Mouse (Mus musculus) E14TG2a.4 (cell line): ENCODE measurements at regions not wholly inside any gene's neighbourhood (a gene's known extent, or its start where the extent isn't known, plus 50 kb on each side); places are given as distances from the start of the nearest gene placed in this dataset.

Experiments used
- H3K27me3 ChIP-seq: 2 replicates; pipeline ENCODE4 v1.6.1; 2014; ENCODE audit warnings: low read length, control low read depth; ENCODE audit not compliant: insufficient read depth
- H3K36me3 ChIP-seq: 2 replicates; pipeline ENCODE4 v1.6.1; 2014; ENCODE audit warnings: low read length, control low read depth; ENCODE audit not compliant: insufficient read depth
- H3K4me1 ChIP-seq: replicated peaks from 2 replicates; pipeline ENCODE4 v1.6.1; 2014; ENCODE audit warnings: low read depth, low read length, control low read depth
- H3K4me3 ChIP-seq: replicated peaks from 2 replicates; pipeline ENCODE4 v1.5.1; 2014; ENCODE audit warnings: mild to moderate bottlenecking, low read length
- H3K9me3 ChIP-seq: 2 replicates; pipeline ENCODE4 v1.6.1; 2014; ENCODE audit warnings: low read length, control low read depth
- CTCF ChIP-seq: conservative IDR thresholded peaks from 2 replicates; pipeline ENCODE4 v1.5.1; 2014; ENCODE audit warnings: low read length
- NANOG ChIP-seq: IDR thresholded peaks from 2 replicates; pipeline ENCODE4 v1.6.1; 2014; ENCODE audit warnings: borderline replicate concordance, low read length, mixed read lengths
- POU5F1 ChIP-seq: IDR thresholded peaks from 2 replicates; pipeline ENCODE4 v1.6.1; 2014; ENCODE audit warnings: low read length, borderline replicate concordance

DNA sequence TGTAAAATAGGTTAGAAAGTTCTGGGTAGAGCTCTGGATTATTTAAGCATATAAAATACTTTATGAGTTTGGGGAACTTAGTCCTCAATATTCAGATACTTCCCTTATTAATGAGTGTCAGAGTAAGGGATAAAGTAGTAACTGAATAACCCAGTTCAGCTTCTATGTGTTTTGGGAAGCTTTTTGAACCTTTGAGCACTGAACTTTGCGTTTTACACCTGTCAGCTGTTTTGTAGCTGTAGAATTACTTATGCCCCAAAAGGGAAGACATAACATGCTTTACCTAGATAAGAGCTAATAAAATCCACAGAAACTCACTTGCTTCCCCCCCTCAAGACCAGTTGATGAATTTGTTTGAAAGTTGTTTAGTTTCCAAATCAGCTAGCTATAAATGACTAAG lies 124.9 kb upstream of the Nectin3 start:
- TF ChIP-seq POU5F1: no peak
- Histone ChIP-seq H3K9me3 (no peaks in the 10 kb centered on the region), H3K36me3 (no peaks in the 10 kb centered on the region), H3K4me3 (no peak overlapping the region), H3K27me3 (no peaks in the 10 kb centered on the region), H3K4me1 (no peaks in the 10 kb centered on the region)

DNA sequence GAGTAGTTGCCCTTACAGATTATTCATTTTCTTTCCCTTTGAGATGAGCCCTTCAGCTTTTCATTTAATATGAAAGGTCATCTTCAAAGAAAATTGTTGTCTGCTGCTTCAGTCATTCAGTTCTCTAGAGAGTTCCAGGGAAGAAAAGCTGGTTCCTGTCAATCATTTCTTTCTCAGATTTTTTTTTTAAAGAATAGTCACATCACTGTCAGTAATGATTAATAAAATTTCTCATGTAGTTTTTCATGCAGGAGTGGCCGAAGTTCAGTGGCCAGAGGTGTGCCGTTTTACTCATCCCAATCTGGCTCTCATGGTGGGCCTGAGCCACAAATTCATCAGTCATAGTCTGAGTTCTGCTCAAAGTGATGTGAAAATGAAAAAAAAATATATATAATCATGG lies 121.5 kb upstream of the Nectin3 start:
- TF ChIP-seq POU5F1 (no peak), CTCF (no peak), NANOG (no peak)
- H3K27me3 ChIP-seq: no peaks in the 10 kb centered on the region
- H3K4me3 ChIP-seq: no peak overlapping the region

DNA sequence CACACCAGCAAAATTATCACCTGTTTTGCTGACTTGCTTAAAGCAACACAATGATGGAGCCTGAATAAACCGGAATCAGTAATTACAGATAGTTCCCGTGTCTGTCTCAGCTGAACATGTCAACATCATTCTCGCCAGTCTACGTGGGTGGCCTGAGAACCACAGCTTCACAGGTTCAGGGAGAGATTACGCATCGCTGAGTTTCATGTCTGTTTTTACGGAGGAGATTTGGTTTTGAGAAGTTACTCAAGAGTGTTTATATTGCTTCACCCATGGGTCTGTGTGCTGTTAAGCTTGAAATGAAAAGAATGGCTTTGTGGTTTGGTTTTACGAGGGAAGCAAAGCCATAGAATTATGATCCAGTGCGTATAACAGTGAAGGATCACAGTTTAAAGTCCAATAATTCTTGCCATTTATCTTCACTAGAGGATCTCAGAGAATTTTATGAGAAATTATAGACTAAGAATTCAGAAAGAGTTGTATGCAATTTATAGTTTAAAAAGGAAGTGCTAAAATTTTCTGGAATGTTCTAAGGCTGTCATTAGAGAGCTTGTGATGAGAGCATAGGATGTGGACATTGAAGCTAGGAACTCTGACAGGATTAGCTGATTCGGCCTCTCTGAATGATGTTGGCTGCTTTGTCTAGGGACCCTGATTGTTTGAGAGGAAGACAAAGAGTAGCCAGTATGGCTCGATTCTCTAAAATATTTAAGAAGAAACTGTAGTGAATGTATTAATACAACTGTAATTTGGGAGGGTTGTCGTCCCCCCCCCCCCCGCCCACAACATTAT lies 119.4 kb upstream of the Nectin3 start:
- TF ChIP-seq POU5F1 (no peak), NANOG (no peak), CTCF (no peak)
- no peak overlapping the region for H3K4me3 ChIP-seq
- H3K4me1 ChIP-seq: no peaks in the 10 kb centered on the region
- no peaks in the 10 kb centered on the region for H3K27me3 ChIP-seq
- no peaks in the 10 kb centered on the region for H3K9me3 ChIP-seq
- no peaks in the 10 kb centered on the region for H3K36me3 ChIP-seq

More for the DNA sequence above, 121.5 kb upstream of the Nectin3 start:
- H3K36me3 ChIP-seq: no peaks in the 10 kb centered on the region
- no peaks in the 10 kb centered on the region for H3K4me1 ChIP-seq
- H3K9me3 ChIP-seq: no peaks in the 10 kb centered on the region

DNA sequence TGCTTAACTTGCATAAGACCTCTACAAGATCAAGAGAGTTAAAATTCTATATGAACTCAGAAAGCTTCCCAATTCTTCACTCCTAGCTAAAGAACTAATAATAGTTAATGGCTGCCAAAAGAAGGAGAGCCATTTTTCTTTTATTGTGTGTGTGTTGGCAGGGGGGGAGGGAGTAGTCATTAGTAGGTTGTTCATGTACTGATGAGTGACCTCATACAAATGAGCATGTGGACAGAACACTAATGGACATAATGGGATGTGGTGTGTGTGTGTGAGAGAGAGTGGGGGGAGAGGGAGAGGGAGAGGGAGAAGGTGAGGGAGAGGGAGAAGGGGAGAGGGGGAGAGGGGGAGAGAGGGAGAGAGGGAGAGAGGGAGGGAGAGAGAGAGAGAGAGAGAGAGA lies 118.3 kb upstream of the Nectin3 start:
- Histone ChIP-seq H3K4me3 (no peak overlapping the region), H3K9me3 (no peaks in the 10 kb centered on the region), H3K36me3 (no peaks in the 10 kb centered on the region), H3K4me1 (no peaks in the 10 kb centered on the region), H3K27me3 (no peaks in the 10 kb centered on the region)
- TF ChIP-seq NANOG (no peak), POU5F1 (no peak), CTCF (no peak)

DNA sequence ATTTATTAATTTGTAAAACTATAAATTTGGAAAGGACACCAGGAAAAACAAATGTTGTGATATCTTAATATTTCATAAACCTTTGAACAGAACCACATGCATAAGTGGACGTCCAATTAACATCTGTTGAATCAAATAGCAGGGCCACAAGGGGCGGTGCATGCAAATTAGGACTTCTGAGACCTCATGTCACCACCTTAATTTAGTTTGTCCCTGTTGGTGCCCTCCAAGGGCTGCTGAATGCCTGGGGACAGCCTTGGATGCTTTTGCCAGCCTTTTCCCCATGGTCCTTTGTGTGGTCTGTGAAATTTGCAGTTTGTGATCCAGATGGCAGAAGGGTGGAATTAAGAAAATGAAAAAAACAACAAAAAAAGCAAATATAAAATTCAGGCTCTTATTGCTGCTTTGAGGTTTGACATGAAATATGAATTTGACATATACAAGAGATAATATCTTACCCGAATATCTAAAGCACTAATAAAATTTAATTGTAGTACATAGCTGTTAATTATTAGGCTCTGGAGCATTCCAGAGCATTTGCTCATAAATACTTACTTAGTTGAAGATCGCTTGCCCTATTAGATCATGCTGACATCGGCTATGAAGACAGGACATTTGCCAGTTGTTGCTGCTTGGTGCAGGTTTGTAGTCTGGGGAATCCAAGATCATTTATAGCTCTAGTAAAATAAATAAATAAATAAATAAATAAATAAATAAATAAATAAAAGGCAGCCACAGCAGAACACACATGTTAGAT lies 114.9 kb upstream of the Nectin3 start:
- Histone ChIP-seq H3K27me3 (no peaks in the 10 kb centered on the region), H3K4me1 (no peaks in the 10 kb centered on the region), H3K36me3 (no peaks in the 10 kb centered on the region), H3K4me3 (no peak overlapping the region), H3K9me3 (no peaks in the 10 kb centered on the region)
- TF ChIP-seq CTCF (no peak), NANOG (no peak), POU5F1 (no peak)

DNA sequence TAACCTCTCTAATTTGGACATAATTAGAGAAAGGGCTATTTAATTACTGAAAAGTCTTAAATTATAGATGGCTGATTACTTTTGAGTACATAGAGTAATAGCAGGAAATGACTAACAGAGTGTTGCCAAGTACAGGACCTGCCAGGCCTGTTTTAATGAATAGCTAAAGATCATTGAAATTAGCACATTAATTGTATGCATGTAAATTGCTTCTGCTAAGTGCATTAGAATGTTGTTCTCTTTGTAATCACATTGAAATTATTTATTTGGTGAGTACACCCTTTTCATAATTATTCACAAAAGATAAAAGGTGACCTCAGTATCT lies 107.5 kb upstream of the Nectin3 start:
- TF ChIP-seq POU5F1 (no peak), CTCF (no peak), NANOG (no peak)
- Histone ChIP-seq H3K4me3 (no peak overlapping the region), H3K4me1 (no peaks in the 10 kb centered on the region), H3K9me3 (no peaks in the 10 kb centered on the region), H3K27me3 (no peaks in the 10 kb centered on the region), H3K36me3 (no peaks in the 10 kb centered on the region)

DNA sequence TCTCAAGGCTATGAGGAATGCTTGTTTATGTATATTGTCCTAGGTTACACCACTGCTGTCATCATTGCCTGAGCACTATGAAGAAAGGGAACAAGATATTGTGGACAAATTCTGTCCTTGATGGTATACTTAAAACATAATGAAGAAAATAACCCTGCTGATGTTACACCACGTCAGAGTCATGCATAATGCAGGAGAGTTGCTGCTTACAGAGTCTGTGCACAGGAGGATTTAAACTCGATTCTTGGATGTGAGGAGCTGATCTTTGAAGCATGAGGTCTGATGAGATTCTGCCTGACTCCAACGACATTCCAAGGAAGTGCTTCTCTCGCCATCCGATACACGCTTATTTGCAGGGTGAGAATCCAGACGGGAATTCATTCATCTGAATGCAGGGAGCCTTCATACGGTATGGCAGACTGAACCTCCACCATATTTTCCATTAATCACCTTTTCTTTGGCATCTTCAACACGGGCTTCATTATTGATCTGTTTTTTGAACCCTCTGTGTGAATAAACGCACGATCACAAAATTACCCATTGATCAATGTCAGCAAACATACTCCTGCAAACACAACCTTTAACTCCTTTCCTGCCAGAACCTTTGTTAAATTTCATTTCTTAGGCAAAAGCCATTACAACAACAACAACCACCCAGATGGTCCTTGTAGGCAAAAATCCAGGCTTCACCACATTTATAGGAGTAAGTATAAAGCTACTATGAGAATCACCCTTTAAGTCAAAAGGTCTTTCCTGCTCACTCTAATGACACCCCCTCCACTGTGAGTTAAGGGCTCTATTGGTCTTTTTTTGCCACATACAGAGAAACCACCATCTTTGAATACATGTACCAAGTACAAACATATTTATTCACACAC lies 106.9 kb upstream of the Nectin3 start:
- TF ChIP-seq NANOG (no peak), POU5F1 (no peak), CTCF (no peak)
- no peak overlapping the region for H3K4me3 ChIP-seq
- H3K36me3 ChIP-seq: no peaks in the 10 kb centered on the region
- no peaks in the 10 kb centered on the region for H3K9me3 ChIP-seq
- no peaks in the 10 kb centered on the region for H3K4me1 ChIP-seq
- H3K27me3 ChIP-seq: no peaks in the 10 kb centered on the region

DNA sequence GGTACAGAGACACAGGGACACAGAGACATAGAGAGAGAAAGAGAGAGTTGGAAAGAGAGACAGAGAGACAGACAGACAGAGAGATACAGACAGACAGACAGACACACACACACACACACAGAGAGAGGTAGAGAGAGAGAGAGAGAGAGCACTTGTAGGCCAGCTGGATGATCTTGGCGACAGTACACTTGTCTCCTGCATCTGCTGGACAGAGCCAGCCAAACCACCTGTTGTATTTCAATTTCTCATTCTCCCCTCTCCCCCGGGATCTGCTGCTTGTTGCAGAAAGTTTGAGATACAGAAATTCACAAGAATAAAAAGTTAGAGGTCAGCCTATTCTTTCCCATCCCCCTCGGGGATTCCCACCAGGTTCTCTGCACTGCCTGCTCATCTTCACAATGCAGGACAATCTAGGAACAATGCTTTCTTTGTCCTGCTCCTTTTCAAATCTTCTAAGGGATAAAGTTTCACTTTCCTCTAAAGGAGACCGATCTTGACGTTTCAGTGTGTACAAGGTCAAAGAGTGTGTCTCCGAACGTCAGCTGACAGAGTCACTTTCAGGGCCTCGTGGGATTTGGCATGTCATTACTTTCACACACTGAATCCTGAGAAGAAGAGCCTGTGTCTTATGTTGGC lies 94.4 kb upstream of the Nectin3 start:
- no peaks in the 10 kb centered on the region for H3K27me3 ChIP-seq
- H3K36me3 ChIP-seq: no peaks in the 10 kb centered on the region

More for the DNA sequence above, 94.4 kb upstream of the Nectin3 start:
- H3K4me1 ChIP-seq: no peaks in the 10 kb centered on the region; the same call in 1 of the 2 replicates
- H3K4me3 ChIP-seq: no peak overlapping the region
- H3K9me3 ChIP-seq: no peaks in the 10 kb centered on the region
- TF ChIP-seq NANOG: peak; percentile 98
- no peak for TF ChIP-seq POU5F1
